Mouse (Mus musculus): Measurements from ENCODE around the gene Zfp746.

Gene Zfp746

GRCm38 (mm10) chr6:48086471-48086878, at the start of gene Zfp746:
Gene Zfp746 (minus strand): TSS chr6:48086593.
- DNase-seq (ENCODE audit: low read depth, low spot score): peak; percentile 59

DNA sequence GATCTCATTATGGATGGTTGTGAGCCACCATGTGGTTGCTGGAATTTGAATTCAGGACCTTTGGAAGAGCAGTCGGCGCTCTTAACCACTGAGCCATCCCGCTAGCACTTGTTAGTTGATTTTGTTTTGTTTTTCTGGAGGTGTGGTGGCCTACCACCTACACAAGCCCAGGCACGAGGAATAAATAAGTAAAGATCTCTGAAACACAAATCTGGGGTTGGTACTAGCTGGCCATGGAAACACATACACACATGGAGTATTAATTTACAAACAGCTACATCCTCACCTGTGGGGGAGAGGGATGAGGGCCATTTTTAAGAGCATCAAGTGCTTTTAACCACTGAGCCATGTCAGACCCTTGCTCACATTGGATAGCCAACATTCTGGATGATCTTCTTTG, 34.7 kb upstream of the Zfp746 start:
- DNase-seq (ENCODE audit: low read depth, low spot score): peak; percentile 98

- no peak for DNase-seq (ENCODE audit: low read depth, low spot score)
Observed at GRCm38 (mm10) chr6:48116036-48116435, 29.6 kb upstream of the Zfp746 start.

DNA sequence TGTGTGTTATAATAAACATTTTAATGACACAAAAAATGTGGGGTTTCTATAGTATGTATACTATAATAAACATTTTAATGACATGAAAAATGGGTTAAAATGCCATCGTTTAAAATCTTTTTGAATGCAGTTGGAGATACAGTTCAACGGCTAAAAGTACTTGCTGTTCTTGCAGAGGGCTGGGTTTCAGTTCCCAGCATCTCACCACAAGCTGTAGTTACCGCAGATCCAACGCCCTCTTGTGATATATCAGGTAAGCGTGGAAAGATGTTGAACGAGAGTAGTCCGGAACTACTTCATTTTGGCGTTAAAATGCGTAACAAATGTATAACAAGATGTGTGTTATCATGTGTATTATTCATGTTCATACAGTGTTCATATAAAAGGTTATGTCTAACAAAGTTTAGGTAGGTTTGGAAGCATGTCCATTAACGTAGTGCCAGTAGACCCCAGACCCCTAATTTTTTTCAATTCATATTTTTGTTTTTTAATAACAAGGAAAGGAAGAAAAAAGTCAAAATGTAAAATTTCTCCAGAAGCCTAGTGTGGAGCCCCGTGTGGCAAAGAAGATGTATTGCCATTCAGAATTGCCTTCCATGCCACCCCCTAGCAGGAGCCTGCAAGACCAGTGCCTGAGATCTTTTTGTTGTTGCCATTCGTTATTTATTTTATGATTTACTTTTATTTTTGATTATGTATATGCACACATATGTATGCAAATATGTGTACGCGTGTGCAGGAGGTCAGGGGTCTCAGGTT, 743 bp upstream of the Zfp746 start:
- no peak for DNase-seq (ENCODE audit: low read depth, low spot score)

- no peak for DNase-seq (ENCODE audit: low read depth, low spot score)
Observed at GRCm38 (mm10) chr6:48085521-48086404, 630 bp downstream of the Zfp746 start.

GRCm38 (mm10) chr6:48083733-48084191, 2.6 kb downstream of the Zfp746 start:
- no peak for DNase-seq (ENCODE audit: low read depth, low spot score)

DNA sequence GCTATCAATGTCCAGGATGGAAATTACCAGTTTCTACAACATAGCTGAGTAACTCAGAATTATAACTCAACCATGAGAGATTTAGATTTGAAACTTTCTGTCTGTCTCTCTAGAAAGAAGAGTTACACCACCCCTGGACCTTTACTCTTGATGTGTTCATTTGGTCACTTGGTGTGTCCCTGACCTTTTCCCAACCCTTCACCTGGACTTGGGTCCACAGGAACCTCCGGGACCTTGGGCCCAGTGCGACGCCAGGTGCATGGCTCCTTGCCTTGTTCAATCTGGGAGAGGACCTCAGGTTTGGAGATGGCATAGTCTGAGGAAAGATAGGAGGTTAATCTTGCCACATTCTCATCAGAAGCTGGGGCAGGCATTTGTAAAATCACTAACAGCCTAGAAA, 4.4 kb downstream of the Zfp746 start:
- DNase-seq (ENCODE audit: low read depth, low spot score): no peak

DNA sequence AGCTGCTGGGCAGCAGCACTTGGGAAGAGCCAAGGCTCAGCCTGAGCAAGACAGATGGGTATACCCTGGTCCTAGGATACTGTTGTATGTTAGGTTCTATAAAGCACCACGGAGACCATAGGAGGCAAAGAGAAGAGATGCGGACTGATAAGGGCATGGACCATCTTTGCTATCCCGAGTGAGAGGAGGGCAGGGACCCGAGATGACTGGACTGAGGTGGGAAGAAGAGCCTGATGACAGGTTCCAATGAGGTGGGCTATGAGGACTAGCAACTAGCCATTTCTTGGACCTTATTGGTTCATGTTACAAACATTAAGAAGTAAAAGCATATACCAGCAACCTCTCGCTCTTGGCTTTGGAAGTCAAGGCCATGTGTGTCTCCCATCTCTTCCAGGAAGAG, 5.4 kb downstream of the Zfp746 start:
- no peak for DNase-seq (ENCODE audit: low read depth, low spot score)

DNA sequence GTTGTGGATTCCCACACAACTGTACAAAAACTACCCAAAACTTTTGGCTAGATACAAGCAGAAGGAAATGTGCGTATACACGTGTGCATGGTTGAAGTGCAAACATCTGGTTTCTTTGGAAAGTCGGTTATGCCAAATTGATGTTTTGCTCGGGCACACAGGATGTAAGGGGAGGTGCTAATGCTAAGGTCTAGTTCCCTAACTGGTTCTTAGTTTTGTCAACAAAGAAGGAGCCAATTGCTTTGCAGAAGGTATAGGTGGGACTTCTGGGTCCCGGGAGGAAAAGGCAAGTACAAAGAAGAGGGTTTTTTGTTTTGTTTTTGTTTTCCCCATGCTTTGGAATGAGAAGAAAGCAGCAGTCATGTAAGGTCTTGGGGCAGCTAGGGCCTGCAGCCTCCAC, 13.1 kb downstream of the Zfp746 start:
- no peak for DNase-seq (ENCODE audit: low read depth, low spot score)

- no peak for DNase-seq (ENCODE audit: low read depth, low spot score)
Observed at GRCm38 (mm10) chr6:48067492-48067891, 18.9 kb downstream of the Zfp746 start.

DNA sequence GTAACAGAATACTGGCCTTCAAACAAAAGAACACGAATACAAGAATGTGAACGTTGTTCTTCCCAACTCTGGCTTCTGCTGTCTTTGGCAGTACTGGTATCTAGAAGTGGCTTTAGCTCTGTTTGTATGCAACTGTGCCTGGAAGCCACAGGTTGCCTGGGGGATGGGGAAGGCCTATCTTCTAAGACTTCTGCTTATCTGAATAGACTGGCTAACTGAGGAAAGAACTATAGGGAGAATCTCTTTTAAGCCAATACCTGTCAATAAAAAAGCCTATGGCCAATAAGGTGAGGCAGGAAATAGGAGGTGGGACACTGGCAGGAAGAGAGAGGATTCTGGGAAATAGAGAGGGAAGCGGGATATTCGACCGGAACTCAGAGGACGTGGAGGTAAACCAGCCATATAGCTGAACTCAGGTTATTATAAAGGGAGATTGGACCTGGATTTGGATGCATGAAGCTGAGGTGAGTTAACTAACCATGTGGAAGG, 20.8 kb downstream of the Zfp746 start:
- no peak for DNase-seq (ENCODE audit: low read depth, low spot score)

DNA sequence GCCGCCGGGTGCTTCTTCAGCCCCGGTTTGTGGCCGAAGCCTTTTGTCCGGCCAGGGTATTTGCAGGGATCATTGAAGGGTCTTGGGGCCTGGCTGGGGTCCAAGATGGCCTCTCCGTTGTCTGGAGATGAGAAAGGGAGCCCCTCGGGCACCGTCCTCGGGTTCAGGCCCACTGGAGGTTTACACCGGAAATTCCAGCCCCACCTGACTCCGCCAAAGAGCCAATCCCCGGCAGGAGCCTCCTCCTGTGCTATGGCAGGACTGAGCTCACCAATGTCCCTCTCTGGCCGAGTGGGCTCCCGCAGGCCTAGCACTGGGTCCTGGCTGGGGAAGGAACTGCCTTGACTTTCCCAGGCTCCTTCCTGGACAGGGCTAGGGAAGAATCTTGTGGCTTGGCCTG, 21.9 kb downstream of the Zfp746 start:
- DNase-seq (ENCODE audit: low read depth, low spot score): no peak

- no peak for DNase-seq (ENCODE audit: low read depth, low spot score)
Observed at GRCm38 (mm10) chr6:48063940-48064339, 22.5 kb downstream of the Zfp746 start.

DNA sequence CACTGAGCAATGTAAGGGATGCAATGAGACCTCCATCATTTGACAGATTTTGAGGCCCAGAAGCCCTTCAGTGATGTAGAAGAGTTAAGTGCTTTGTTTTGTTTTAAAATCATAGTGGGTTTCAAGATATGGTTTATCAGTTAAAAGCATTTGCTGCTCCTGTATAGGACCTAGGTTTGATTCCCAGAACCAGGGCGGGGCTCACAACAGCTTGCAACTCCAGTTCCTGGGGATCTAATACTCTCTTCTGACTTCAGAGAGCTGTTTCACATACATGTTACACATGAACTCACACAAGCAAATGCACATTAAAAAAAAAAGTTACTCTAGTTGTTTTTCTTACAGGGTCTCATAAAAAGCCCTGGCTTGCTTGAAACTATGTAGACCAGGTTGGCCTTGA, 25.5 kb downstream of the Zfp746 start:
- no peak for DNase-seq (ENCODE audit: low read depth, low spot score)

DNA sequence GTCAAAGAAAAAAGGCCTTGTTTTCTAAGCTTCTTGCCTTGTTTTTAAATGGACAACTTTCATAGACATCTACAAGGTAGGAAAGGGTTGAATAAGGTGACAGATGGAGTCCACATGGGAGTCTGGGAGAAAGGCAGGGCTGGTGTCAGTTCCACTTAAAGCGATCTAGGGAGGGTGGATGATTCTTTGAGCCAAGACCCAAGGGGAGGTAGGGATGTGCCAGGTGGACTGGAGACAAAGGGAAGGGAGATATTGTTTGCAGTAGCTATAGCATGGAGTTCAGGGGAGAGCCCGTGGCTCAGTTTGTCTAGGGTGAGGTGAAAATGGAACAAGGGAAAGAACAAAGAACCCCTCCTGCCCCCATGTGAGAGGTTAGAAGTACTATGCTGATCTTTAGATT, 26.0 kb downstream of the Zfp746 start:
- DNase-seq (ENCODE audit: low read depth, low spot score): no peak

DNA sequence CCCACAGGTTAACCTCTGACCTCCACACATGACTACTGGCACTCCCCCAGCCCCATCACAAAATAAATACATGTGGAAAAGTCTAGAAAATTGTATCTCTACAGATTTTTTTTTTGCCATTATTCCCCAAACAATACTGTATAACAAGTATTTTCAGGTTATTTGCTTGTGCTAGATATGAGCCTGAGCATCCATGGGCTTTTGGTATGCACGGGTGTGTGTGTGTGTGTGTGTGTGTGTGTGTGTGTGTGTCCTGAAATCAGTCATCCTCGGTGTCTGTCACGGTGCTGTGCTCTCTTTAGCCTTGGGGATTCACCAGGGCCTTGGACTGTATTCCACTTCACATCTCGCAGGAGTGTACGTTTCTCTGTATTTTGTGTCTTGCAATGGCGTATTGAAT, 34.3 kb downstream of the Zfp746 start:
- no peak for DNase-seq (ENCODE audit: low read depth, low spot score)

- no peak for DNase-seq (ENCODE audit: low read depth, low spot score)
Observed at GRCm38 (mm10) chr6:48051666-48052065, 34.7 kb downstream of the Zfp746 start.

- DNase-seq (ENCODE audit: low read depth, low spot score): no peak
Observed at GRCm38 (mm10) chr6:48049273-48050065, 36.9 kb downstream of the Zfp746 start.

DNA sequence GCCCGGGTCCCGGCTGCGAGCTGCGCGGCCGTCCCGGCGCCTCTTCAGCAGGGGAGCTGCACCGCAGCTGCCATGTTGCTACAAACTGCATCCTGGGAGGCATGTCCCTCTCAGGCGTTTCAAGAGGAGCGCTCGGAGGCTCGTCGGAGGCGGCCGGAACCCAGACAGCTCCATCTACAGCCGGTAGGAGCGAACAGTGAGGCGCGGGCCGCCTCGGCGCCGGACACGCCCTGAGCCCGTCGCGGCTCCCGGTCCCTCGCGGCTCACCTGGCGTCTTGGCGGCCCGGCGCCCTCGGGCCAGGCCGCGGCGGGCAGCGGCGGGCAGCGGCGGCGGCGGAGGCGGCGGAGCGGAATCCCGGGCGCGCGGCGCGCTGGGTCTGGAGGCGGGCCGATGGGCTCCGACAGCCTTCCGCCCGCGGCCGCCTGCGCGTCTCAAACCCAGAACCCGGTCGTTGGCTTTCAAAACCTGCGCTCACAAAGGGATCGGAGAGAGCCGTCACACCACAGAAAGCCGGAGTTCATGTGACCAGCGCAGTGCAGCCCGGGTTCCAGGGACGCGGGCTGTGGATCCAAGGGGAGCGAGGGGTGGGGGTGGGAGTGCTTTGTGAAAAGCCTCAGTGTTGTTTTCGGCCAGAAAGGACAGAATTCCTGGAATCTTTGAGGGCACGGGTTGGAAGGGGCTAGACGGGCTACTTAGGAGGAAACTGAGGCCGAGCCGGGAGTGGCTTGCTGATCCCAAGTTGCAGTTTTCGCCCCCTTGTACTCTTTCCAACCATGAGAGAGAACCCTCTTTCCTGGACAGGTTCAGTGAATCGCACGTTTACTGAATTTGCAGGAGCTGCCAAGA, 37.7 kb downstream of the Zfp746 start, which contains the start of gene Zfp777:
Gene Zfp777, minus strand, starts transcription at position 486 of the 847 bp plus-strand sequence.
- no peak for DNase-seq (ENCODE audit: low read depth, low spot score)

DNA sequence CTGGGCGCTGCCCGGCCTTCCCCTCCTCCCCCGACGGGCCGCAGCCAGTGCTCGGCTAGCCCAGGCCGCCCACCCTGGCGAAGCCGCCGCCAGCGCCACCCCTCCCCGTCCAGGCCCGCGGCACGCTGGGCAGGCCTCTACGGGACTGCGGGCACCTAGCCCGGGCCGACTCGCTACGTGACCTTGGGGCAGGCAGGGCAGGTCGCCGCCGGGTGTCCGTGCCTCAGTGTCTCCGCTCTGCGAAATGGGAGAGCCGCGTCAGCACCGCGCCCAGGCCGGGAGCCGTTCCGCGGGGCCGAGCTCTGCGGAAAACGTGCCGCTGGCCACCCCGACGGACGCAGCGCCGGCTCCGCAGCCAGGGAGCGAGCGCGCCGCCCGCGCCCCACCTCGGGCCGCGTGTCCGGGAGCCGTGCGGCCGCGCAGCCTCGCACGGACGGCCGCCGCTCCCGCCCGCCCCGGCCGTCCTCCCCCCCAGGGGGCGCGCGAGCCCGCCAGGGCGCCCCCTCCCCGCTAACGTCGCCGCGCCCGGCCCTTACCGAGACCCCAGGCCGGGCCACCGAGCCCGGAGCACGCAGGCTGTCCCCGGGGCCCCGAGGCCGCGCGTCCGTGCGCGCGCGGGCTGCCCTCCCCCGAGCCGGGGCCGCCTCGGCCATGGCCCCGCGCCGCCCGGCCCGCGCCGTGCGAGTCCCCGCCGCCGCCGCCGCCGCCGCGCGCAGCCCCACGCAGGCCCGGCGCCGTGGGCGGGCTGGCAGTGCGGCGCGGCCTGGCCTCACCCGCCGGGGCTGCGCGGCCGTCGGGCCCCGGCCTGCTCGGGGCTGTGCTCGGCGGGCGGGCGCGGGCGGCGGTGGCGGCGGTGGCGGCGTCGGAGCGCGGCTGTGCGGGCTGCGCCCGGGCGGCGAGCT, 38.7 kb downstream of the Zfp746 start:
- no peak for DNase-seq (ENCODE audit: low read depth, low spot score)

Data from WW6 (cell line).